Mouse (Mus musculus) E14TG2a.4 (cell line): ENCODE results near the gene Il5ra.
A peak's percentile ranks its signal among the peaks of the same experiment; 100 is the strongest.

Source experiments
- H3K27me3 ChIP-seq: 2 replicates; pipeline ENCODE4 v1.6.1; 2014; ENCODE audit warnings: low read length, control low read depth; ENCODE audit not compliant: insufficient read depth
- H3K36me3 ChIP-seq: 2 replicates; pipeline ENCODE4 v1.6.1; 2014; ENCODE audit warnings: low read length, control low read depth; ENCODE audit not compliant: insufficient read depth
- H3K4me1 ChIP-seq: replicated peaks from 2 replicates; pipeline ENCODE4 v1.6.1; 2014; ENCODE audit warnings: low read depth, low read length, control low read depth
- H3K4me3 ChIP-seq: replicated peaks from 2 replicates; pipeline ENCODE4 v1.5.1; 2014; ENCODE audit warnings: mild to moderate bottlenecking, low read length
- H3K9me3 ChIP-seq: 2 replicates; pipeline ENCODE4 v1.6.1; 2014; ENCODE audit warnings: low read length, control low read depth
- CTCF ChIP-seq: conservative IDR thresholded peaks from 2 replicates; pipeline ENCODE4 v1.5.1; 2014; ENCODE audit warnings: low read length
- NANOG ChIP-seq: IDR thresholded peaks from 2 replicates; pipeline ENCODE4 v1.6.1; 2014; ENCODE audit warnings: borderline replicate concordance, low read length, mixed read lengths
- POU5F1 ChIP-seq: IDR thresholded peaks from 2 replicates; pipeline ENCODE4 v1.6.1; 2014; ENCODE audit warnings: low read length, borderline replicate concordance

Gene Il5ra

DNA sequence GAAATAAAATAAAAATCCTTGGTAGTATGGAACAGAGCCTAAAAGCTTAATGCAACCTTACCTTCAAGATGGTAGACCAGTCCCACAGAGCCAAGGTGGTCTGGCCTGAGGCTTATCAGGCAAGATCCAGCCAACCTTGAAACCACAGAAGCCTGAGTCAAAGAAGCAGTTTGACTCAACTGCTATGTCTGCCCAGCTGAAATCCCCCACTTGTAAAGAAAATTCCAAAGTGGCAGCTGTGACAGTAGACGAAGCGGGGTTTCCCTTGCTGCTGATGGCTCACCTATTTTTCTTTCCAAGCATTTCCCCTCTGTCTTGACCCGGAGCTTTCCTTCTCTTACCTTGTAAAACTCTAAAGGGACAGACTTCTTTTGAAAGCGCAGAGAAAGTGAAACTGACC, 23.2 kb downstream of the Il5ra start:
- Histone ChIP-seq H3K27me3 (no peaks in the 10 kb centered on the region), H3K36me3 (no peaks in the 10 kb centered on the region), H3K9me3 (no peaks in the 10 kb centered on the region), H3K4me3 (no peak overlapping the region), H3K4me1 (no peaks in the 10 kb centered on the region)
- TF ChIP-seq CTCF = no peak
- TF ChIP-seq POU5F1 = no peak
- no peak for TF ChIP-seq NANOG

DNA sequence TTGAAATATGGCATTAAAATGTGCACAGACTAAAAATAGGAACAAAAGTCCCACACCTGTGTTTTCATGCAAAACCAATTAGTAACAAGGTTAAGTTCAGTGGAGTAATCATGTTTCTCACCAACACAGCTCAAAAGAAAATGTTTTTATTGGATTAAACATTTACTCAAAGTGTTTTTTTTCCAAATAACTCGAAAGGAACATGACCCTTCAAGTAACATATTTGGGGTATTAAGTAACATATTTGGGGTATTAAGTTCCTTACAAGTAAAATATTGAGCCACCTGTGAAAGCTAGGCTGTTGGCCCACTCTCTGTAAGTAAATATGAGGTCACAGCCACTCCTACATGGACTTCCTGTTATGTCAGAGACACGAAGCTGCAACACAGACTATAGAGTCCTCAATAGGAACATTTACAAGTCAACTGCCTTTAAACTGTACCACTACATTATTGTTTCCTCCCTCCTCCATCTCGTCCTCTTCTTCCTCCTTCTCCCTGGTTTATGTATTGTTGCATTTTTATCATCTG, 43.3 kb downstream of the Il5ra start:
- H3K4me1 ChIP-seq = peaks cover 7% of the 10 kb centered on the region
- no peaks in the 10 kb centered on the region for H3K36me3 ChIP-seq
- H3K27me3 ChIP-seq = no peaks in the 10 kb centered on the region
- no peak overlapping the region for H3K4me3 ChIP-seq
- H3K9me3 ChIP-seq = no peaks in the 10 kb centered on the region
- TF ChIP-seq POU5F1 (no peak), NANOG (no peak), CTCF (no peak)

DNA sequence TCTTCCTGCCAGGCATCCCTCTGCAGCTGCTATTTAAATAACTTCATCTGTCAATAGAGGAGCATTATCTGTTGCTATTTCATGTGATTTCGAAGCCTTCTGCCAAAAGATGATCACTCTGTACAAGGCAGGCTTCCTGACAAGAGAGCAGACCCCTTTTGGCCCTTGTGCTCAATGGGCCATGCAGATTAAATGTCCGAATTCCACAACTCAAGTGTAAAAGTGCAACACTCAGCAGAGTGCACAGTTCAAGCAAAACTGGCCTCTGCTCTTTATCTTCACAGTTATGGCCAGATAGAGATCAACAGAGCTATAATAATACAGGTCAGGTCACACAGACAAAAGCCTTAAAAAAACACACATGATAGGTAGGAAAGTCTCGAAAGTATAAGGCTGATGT, 46.9 kb downstream of the Il5ra start:
- Histone ChIP-seq H3K27me3 (no peaks in the 10 kb centered on the region), H3K9me3 (no peaks in the 10 kb centered on the region), H3K4me1 (peaks cover 7% of the 10 kb centered on the region), H3K4me3 (no peak overlapping the region), H3K36me3 (no peaks in the 10 kb centered on the region)
- no peak for TF ChIP-seq NANOG
- TF ChIP-seq POU5F1 = no peak
- TF ChIP-seq CTCF = no peak

- Histone ChIP-seq H3K9me3 (no peaks in the 10 kb centered on the region), H3K36me3 (no peaks in the 10 kb centered on the region), H3K4me3 (no peak overlapping the region), H3K27me3 (no peaks in the 10 kb centered on the region), H3K4me1 (peaks cover 8% of the 10 kb centered on the region; the same call in 1 of the 2 replicates)
- TF ChIP-seq CTCF = no peak
These were observed 73.3 kb downstream of the Il5ra start for GRCm38 (mm10) chr6:106675581-106675980.

DNA sequence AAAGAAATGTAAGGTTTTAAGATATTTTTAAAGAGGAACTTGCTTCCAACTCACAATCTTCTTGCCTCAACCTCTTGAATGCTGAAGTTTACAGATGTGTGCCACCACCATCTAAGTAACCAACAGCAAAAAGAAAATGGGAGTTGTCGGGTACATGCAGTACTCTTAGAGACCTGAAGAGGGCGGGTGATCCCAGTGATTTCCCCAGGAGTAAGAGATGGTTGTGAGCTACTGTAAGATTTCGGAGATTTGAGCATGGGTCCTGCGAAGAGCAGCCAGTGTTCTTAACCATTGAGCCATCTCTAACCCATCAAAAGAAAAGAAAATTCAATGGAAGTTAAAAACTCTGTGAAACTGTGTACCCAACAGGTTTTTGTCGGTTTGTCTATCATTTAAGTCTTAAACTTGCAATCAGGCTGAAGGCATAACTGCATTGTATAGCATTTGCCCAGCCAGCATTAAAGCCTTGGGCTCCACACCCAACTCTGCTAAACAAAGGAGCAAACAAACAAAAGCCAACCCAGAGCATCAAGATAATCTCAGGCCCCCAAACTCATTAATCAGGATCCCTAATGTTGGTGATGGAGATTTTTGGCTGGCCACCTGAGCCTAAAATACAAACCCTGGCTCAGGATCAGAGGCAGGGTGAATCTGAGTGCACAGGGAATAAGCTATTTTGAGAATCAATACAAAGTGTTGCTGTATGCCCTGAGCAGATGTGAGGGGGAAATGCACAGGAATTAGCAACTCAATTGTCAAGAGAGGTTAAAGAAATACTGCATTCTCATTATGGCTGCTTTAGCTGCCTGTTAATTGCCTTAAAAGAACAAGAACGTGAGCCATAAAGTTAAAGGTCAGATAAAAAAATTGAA, 84.8 kb downstream of the Il5ra start:
- H3K4me1 ChIP-seq = peaks cover 5% of the 10 kb centered on the region
- no peak overlapping the region for H3K4me3 ChIP-seq
- no peaks in the 10 kb centered on the region for H3K36me3 ChIP-seq
- TF ChIP-seq NANOG = no peak
- peak; percentile 93 for TF ChIP-seq CTCF
- TF ChIP-seq POU5F1 = no peak
- no peaks in the 10 kb centered on the region for H3K9me3 ChIP-seq
- H3K27me3 ChIP-seq = no peaks in the 10 kb centered on the region
